Mouse (Mus musculus) ES-E14 (cell line): ENCODE data around the gene Lcp1.

Experiments
- CHD2 ChIP-seq: IDR thresholded peaks from 2 replicates; pipeline ENCODE4 v1.6.1; 2014; ENCODE audit warnings: mild to moderate bottlenecking, low read depth, low read length, inconsistent platforms
- MAFK ChIP-seq: IDR thresholded peaks from 2 replicates; pipeline ENCODE4 v1.6.1; 2014; ENCODE audit warnings: mild to moderate bottlenecking, low read depth, low read length, inconsistent platforms; ENCODE audit not compliant: insufficient read depth
- ZC3H11A ChIP-seq: IDR thresholded peaks from 2 replicates; pipeline ENCODE4 v1.6.1; 2012; ENCODE audit warnings: low read depth, mild to moderate bottlenecking, inconsistent platforms, low read length, borderline replicate concordance
- ZNF384 ChIP-seq: IDR thresholded peaks from 2 replicates; pipeline ENCODE4 v1.6.1; 2012; ENCODE audit warnings: low read depth, low read length, inconsistent platforms

- TF ChIP-seq CHD2 (no peak), ZC3H11A (no peak), MAFK (no peak), ZNF384 (no peak)
Observed at GRCm38 (mm10) chr14:75236636-75237003, 105.7 kb downstream of the Lcp1 start.
